Mouse (Mus musculus) lung, embryonic 14.5 days (tissue): ENCODE data around the gene Fam171b. TPM values are rescaled to one million over a fixed set of nuclear protein-coding genes. Genes with fewer than 3 reads are reported as not detected.

Experiments used
- ATAC-seq: fragments of 200-750 bp; cut with Nextera tagmentation; 2 replicates; pipeline ENCODE4 v1.8.0; 2017; ENCODE audit warnings: mild to moderate bottlenecking, moderate TSS enrichment, moderate library complexity; ENCODE audit not compliant: insufficient read depth
- DNase-seq: peaks from one replicate; pipeline ENCODE4 v3.0.0-alpha.2; 2015
- H3K27ac ChIP-seq: fragments of 300-500 bp; sonication (generic); 2 replicates; pipeline ENCODE4 v1.5.1; 2014; ENCODE audit warnings: low read depth, mild to moderate bottlenecking, moderate library complexity
- H3K27me3 ChIP-seq: fragments of 300-500 bp; sonication (generic); 2 replicates; pipeline ENCODE4 v1.6.1; 2014; ENCODE audit warnings: low read length, control low read depth; ENCODE audit not compliant: insufficient read depth
- H3K36me3 ChIP-seq: fragments of 300-500 bp; sonication (generic); 2 replicates; pipeline ENCODE4 v1.6.1; 2014; ENCODE audit warnings: control low read depth; ENCODE audit not compliant: insufficient read depth
- H3K4me1 ChIP-seq: fragments of 300-500 bp; sonication (generic); 2 replicates; pipeline ENCODE4 v1.6.1; 2014; ENCODE audit warnings: antibody characterized with exemption, control low read depth; ENCODE audit not compliant: insufficient read depth
- H3K4me2 ChIP-seq: fragments of 300-500 bp; sonication (generic); 2 replicates; pipeline ENCODE4 v1.6.1; 2014; ENCODE audit warnings: mild to moderate bottlenecking
- H3K4me3 ChIP-seq: fragments of 300-500 bp; sonication (generic); 2 replicates; pipeline ENCODE4 v1.5.1; 2014; ENCODE audit warnings: low read depth, low read length
- H3K9ac ChIP-seq: fragments of 300-500 bp; sonication (generic); 2 replicates; pipeline ENCODE4 v1.6.1; 2014
- H3K9me3 ChIP-seq: fragments of 300-500 bp; sonication (generic); 2 replicates; pipeline ENCODE4 v1.6.1; 2016; ENCODE audit warnings: low read depth, low read length, control low read depth
- CTCF ChIP-seq: IDR thresholded peaks from 2 replicates; pipeline ENCODE4 v1.5.1; 2016; ENCODE audit warnings: antibody characterized with exemption, low read depth
- WGBS: fragments of 180-500 bp; shearing (Covaris S2); extraction: QIAGEN DNeasy Blood & Tissue Kit; methylation state at CpG from one replicate; pipeline ENCODE4 v1.1.7; 2014; 5-methylcytosine and 5-hydroxymethylcytosine counted together
- polyA plus RNA-seq: library from polyadenylated mRNA; unstranded; fragments of >200 nt; fragmentation: Nextera tagmentation; extraction: Ambion mirVana; gene quantifications from 2 replicates; pipeline ENCODE4 v1.2.1, GENCODE M21; 2014

Fam171b gene
- polyA plus RNA-seq, 1 experiment from 2014 or later, result 2.2 TPM

DNA sequence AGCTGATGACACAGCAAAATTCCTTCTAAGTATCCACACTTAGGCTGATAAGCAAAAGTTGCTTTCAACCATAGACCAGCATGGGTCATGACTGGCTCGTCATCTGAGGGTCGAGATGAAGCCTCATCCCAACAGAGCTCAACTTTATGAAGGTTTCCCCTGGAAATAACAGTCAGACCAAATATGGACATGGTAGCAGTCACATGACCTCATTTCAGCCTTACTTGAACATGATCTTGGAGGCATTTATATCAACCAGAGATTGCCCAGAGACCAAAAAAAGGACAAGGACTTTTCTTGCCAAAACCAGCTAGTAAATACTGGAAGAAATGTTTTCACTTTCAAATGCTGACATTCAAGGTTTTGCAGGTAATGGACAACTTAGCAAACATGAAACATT is 81.3 kb downstream of the Fam171b start:
- Histone ChIP-seq H3K36me3 (no peaks in the 10 kb centered on the region), H3K4me2 (no peak overlapping the region), H3K4me3 (no peak overlapping the region), H3K27ac (no peak overlapping the region), H3K9ac (no peak overlapping the region), H3K4me1 (no peaks in the 10 kb centered on the region), H3K27me3 (no peaks in the 10 kb centered on the region), H3K9me3 (no peaks in the 10 kb centered on the region)
- no peak for DNase-seq
- ATAC-seq, result no peak
- no peak for TF ChIP-seq CTCF
- WGBS, result 85% methylated on average over 2 of the region's 2 CpGs

DNA sequence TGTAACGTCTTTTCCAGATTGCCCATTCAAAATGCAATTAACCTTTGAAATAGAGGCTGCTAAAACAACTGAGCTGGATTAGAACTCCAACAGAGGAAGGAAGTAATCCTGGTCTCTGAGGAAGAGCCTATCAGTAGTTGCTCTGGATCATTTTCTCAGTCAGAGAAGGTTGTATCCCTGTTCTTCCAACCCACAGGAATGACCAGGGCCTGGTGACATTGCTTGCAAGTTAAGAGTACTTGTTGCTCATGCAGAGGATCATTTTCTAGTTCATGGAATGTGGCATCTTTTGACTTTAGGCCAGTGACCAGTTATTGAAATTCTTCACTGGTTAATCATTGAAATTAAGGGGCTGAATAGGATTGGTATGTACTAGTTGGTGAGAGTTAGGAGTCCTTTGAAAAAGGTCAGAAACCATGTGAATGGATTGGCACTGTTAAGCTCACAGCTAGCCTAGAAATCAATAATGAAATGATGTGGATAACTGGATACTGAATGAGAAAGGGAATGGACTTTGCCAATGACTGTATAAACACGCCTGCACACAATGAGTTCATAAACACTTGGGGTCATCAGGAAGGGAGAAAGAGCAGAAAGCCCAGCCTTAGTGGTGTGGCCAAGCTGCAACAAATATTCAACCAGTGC is 89.6 kb downstream of the Fam171b start:
- WGBS, result 67% methylated on average over 2 of the region's 2 CpGs
- Histone ChIP-seq H3K27me3 (no peaks in the 10 kb centered on the region), H3K4me2 (no peak overlapping the region), H3K9me3 (no peaks in the 10 kb centered on the region), H3K27ac (no peak overlapping the region), H3K36me3 (no peaks in the 10 kb centered on the region), H3K9ac (no peak overlapping the region), H3K4me3 (no peak overlapping the region), H3K4me1 (no peaks in the 10 kb centered on the region)
- DNase-seq (no peak), ATAC-seq (no peak)
- no peak for TF ChIP-seq CTCF

DNA sequence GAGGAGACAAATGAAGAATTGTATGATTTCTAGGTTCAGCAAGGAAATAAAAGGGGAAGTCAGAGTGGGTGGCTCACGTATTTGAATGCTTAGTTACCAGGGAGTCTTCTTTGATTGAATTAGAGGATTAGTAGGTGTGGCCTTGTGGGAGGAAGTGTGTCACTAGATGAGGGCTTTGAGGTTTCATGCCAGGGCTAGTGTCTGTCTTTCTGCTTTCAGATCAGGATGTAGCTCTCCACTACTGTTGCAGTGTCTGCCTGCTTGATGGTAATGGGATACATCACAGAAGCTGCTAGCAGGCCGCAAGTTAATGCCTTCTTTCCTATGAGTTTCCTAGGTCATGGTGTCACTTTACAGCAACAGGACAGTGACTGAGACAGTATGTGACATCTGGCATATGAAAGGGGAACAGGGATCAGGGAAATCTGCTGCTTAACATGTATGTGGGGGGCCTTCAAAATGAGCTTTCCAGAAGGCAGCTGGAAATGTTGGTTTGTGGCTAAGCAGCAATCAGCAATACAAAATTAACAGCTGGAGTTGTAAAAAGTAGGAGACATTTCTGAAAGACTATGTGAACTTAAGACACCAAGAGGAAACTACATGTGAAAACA is 117.1 kb downstream of the Fam171b start:
- Histone ChIP-seq H3K36me3 (no peaks in the 10 kb centered on the region), H3K9ac (no peak overlapping the region), H3K27ac (no peak overlapping the region), H3K9me3 (no peaks in the 10 kb centered on the region), H3K27me3 (no peaks in the 10 kb centered on the region), H3K4me3 (no peak overlapping the region), H3K4me1 (no peaks in the 10 kb centered on the region), H3K4me2 (no peak overlapping the region)
- ATAC-seq, result no peak
- TF ChIP-seq CTCF, result no peak
- DNase-seq, result no peak
- WGBS, result 46% methylated on average over 2 of the region's 2 CpGs

Other genes starting within 250 kb of the Fam171b start
- 115 and 125 TPM in 2 replicates for gene Zc3h15, start 168.2 kb upstream of the Fam171b start, polyA plus RNA-seq
- 66.8 and 77.0 TPM in 2 replicates for gene Itgav, start 88.2 kb upstream of the Fam171b start, polyA plus RNA-seq
- not detected in 2 replicates for gene Zswim2, start 128.6 kb downstream of the Fam171b start, polyA plus RNA-seq
- gene Gm13698, start 143.1 kb downstream of the Fam171b start, polyA plus RNA-seq, result not detected in 2 replicates
- gene Gm13693, start 148.9 kb downstream of the Fam171b start, polyA plus RNA-seq, result not detected in 2 replicates
- gene Gm13695, start 154.7 kb downstream of the Fam171b start, polyA plus RNA-seq, result not detected in 2 replicates
- not detected in 2 replicates for gene Gm13696, start 160.5 kb downstream of the Fam171b start, polyA plus RNA-seq
- not detected in 2 replicates for gene Gm13694, start 166.3 kb downstream of the Fam171b start, polyA plus RNA-seq
- gene Gm13697, start 172.1 kb downstream of the Fam171b start, polyA plus RNA-seq, result not detected in 2 replicates
- not detected in 2 replicates for gene Gm13691, start 177.9 kb downstream of the Fam171b start, polyA plus RNA-seq